Mouse (Mus musculus): ENCODE data around the gene Adamts18.
A peak's percentile ranks its signal among the peaks of the same experiment; 100 is the strongest.

Adamts18 gene

GRCm38 (mm10) chr8:113848653-113849135, at the start of gene Adamts18:
Gene Adamts18, minus strand, starts transcription at chr8:113848738.
- DNase-seq: no peak

GRCm38 (mm10) chr8:113896446-113896845, 47.9 kb upstream of the Adamts18 start:
- no peak for DNase-seq

- DNase-seq: no peak
Observed at GRCm38 (mm10) chr8:113891376-113891775, 42.8 kb upstream of the Adamts18 start.

GRCm38 (mm10) chr8:113886509-113886908, 38.0 kb upstream of the Adamts18 start:
- no peak for DNase-seq

GRCm38 (mm10) chr8:113885101-113885500, 36.6 kb upstream of the Adamts18 start:
- DNase-seq: no peak

- no peak for DNase-seq
Observed at GRCm38 (mm10) chr8:113883994-113884393, 35.5 kb upstream of the Adamts18 start.

- DNase-seq: no peak
Observed at GRCm38 (mm10) chr8:113882558-113882957, 34.0 kb upstream of the Adamts18 start.

GRCm38 (mm10) chr8:113878411-113879006, 30.0 kb upstream of the Adamts18 start:
- no peak for DNase-seq

GRCm38 (mm10) chr8:113873446-113874120, 25.0 kb upstream of the Adamts18 start:
- no peak for DNase-seq

- no peak for DNase-seq
Observed at GRCm38 (mm10) chr8:113872436-113872835, 23.9 kb upstream of the Adamts18 start.

- no peak for DNase-seq
Observed at GRCm38 (mm10) chr8:113866530-113866929, 18.0 kb upstream of the Adamts18 start.

- peak; percentile 11 for DNase-seq
Observed at GRCm38 (mm10) chr8:113865326-113866093, 17.0 kb upstream of the Adamts18 start.

- no peak for DNase-seq
Observed at GRCm38 (mm10) chr8:113859890-113860683, 11.5 kb upstream of the Adamts18 start.

- no peak for DNase-seq
Observed at GRCm38 (mm10) chr8:113858801-113859200, 10.3 kb upstream of the Adamts18 start.

GRCm38 (mm10) chr8:113854622-113855293, 6.2 kb upstream of the Adamts18 start:
- no peak for DNase-seq

- DNase-seq: no peak
Observed at GRCm38 (mm10) chr8:113853714-113854113, 5.2 kb upstream of the Adamts18 start.

GRCm38 (mm10) chr8:113851655-113852054, 3.1 kb upstream of the Adamts18 start:
- DNase-seq: no peak

GRCm38 (mm10) chr8:113848081-113848652, 371 bp downstream of the Adamts18 start:
- no peak for DNase-seq

- DNase-seq: no peak
Observed at GRCm38 (mm10) chr8:113847606-113848080, 895 bp downstream of the Adamts18 start.

GRCm38 (mm10) chr8:113846669-113847068, 1.9 kb downstream of the Adamts18 start:
- no peak for DNase-seq

- no peak for DNase-seq
Observed at GRCm38 (mm10) chr8:113844801-113845301, 3.7 kb downstream of the Adamts18 start.

GRCm38 (mm10) chr8:113838211-113838610, 10.3 kb downstream of the Adamts18 start:
- DNase-seq: no peak

Data from kidney, adult 9 months (tissue).